Mouse (Mus musculus): ENCODE data around the gene Mgl2.

GRCm38 (mm10) chr11:70178311-70178710, 48.2 kb downstream of the Mgl2 start:
- TF ChIP-seq CTCF (IDR thresholded peaks at IDR 0.05; ENCODE audit: low read depth, low read length), result no peak
- TF ChIP-seq POLR2A (IDR thresholded peaks at IDR 0.05; ENCODE audit: extremely low read depth, insufficient read depth, low read length), result no peak
